Mouse (Mus musculus): ENCODE measurements at regions not wholly inside any gene's neighbourhood (a gene's known extent, or its start where the extent isn't known, plus 50 kb on each side); places are given as distances from the start of the nearest gene placed in this dataset.
A peak's percentile ranks its signal among the peaks of the same experiment; 100 is the strongest.
"Not testable (repeated sequence)": the region's sequence is repeated elsewhere in the genome, so short reads cannot be mapped to it uniquely, and the experiment has no call there.

- no peak for DNase-seq (ENCODE audit: low read depth, low spot score)
Measured at GRCm38 (mm10) chr2:18617520-18617919, 54.7 kb upstream of the Commd3 start.

- no peak for DNase-seq (ENCODE audit: low read depth, low spot score)
Measured at GRCm38 (mm10) chr2:18609868-18610185, 62.4 kb upstream of the Commd3 start.

- no peak for DNase-seq (ENCODE audit: low read depth, low spot score)
Measured at GRCm38 (mm10) chr2:18609075-18609867, 62.9 kb upstream of the Commd3 start.

- peak; percentile 30 for DNase-seq (ENCODE audit: low read depth, low spot score)
Measured at GRCm38 (mm10) chr2:18608260-18609074, 63.7 kb upstream of the Commd3 start.

GRCm38 (mm10) chr2:18607586-18608259 is 64.5 kb upstream of the Commd3 start:
- DNase-seq (ENCODE audit: low read depth, low spot score) = no peak

- no peak for DNase-seq (ENCODE audit: low read depth, low spot score)
Measured at GRCm38 (mm10) chr2:18607088-18607487, 65.1 kb upstream of the Commd3 start.

GRCm38 (mm10) chr2:18592221-18592620 is 80.0 kb upstream of the Commd3 start:
- DNase-seq (ENCODE audit: low read depth, low spot score) = peak; percentile 22

GRCm38 (mm10) chr2:18588232-18588631 is 84.0 kb upstream of the Commd3 start:
- no peak for DNase-seq (ENCODE audit: low read depth, low spot score)

GRCm38 (mm10) chr2:18587746-18588231 is 84.4 kb upstream of the Commd3 start:
- DNase-seq (ENCODE audit: low read depth, low spot score) = peak; percentile 73

- DNase-seq (ENCODE audit: low read depth, low spot score) = peak; percentile 92
Measured at GRCm38 (mm10) chr2:18586925-18587724, 85.1 kb upstream of the Commd3 start.

- DNase-seq (ENCODE audit: low read depth, low spot score) = peak; percentile 58
Measured at GRCm38 (mm10) chr2:18585564-18586336, 86.4 kb upstream of the Commd3 start.

- no peak for DNase-seq (ENCODE audit: low read depth, low spot score)
Measured at GRCm38 (mm10) chr2:18558133-18558532, 114.1 kb upstream of the Commd3 start.

GRCm38 (mm10) chr2:18547964-18548643 is 124.1 kb upstream of the Commd3 start:
- no peak for DNase-seq (ENCODE audit: low read depth, low spot score)

- no peak for DNase-seq (ENCODE audit: low read depth, low spot score)
Measured at GRCm38 (mm10) chr2:18524387-18524786, 131.8 kb upstream of the Dnajc1 start.

GRCm38 (mm10) chr2:18523911-18524310 is 131.3 kb upstream of the Dnajc1 start:
- DNase-seq (ENCODE audit: low read depth, low spot score) = no peak

GRCm38 (mm10) chr2:18513435-18513834 is 120.8 kb upstream of the Dnajc1 start:
- peak; percentile 50 for DNase-seq (ENCODE audit: low read depth, low spot score)

- no peak for DNase-seq (ENCODE audit: low read depth, low spot score)
Measured at GRCm38 (mm10) chr2:18509317-18509716, 116.7 kb upstream of the Dnajc1 start.

- DNase-seq (ENCODE audit: low read depth, low spot score) = no peak
Measured at GRCm38 (mm10) chr2:18473361-18473771, 80.7 kb upstream of the Dnajc1 start.

- no peak for DNase-seq (ENCODE audit: low read depth, low spot score)
Measured at GRCm38 (mm10) chr2:18460901-18461300, 68.3 kb upstream of the Dnajc1 start.

- DNase-seq (ENCODE audit: low read depth, low spot score) = not testable (repeated sequence)
Measured at GRCm38 (mm10) chr2:18460281-18460680, 67.7 kb upstream of the Dnajc1 start.

Data from A20 (cell line).